8 mouse cellular contexts compared by ENCODE assay signal in genomic region chr15:96459741-96460450, GRCm38 (mm10). TPM values are rescaled to one million over a fixed set of nuclear protein-coding genes. Genes with fewer than 3 reads are reported as not detected.
DNase-seq lines count a peak whose midpoint lies in the region; ATAC-seq lines count a peak whose summit lies in the region.

No protein-coding gene starts in this region.

- peak overlapping the region; percentile 90 for H3K9ac ChIP-seq in intestine, embryonic 14.5 days (ENCODE audit: low read length)
- peak overlapping the region; percentile 97 for H3K9ac ChIP-seq in limb, embryonic 13.5 days
- H3K9ac ChIP-seq in midbrain, embryonic 13.5 days (replicated peaks), result peak overlapping the region; percentile 90

- peaks cover 36% of the 10 kb centered on the region for H3K4me1 ChIP-seq in intestine, embryonic 14.5 days (replicated peaks; ENCODE audit: control insufficient read depth, insufficient read depth, low read length)
- H3K4me1 ChIP-seq in limb, embryonic 13.5 days, result peaks cover 36% of the 10 kb centered on the region
- H3K4me1 ChIP-seq in midbrain, embryonic 13.5 days (replicated peaks), result peaks cover 27% of the 10 kb centered on the region

- H3K27me3 ChIP-seq in intestine, embryonic 14.5 days (replicated peaks; ENCODE audit: control insufficient read depth, insufficient read depth, low read length), result no peaks in the 10 kb centered on the region
- H3K27me3 ChIP-seq in limb, embryonic 13.5 days, result no peaks in the 10 kb centered on the region
- no peaks in the 10 kb centered on the region for H3K27me3 ChIP-seq in midbrain, embryonic 13.5 days

- H3K9me3 ChIP-seq in intestine, embryonic 14.5 days (ENCODE audit: control insufficient read depth, low read length), result no peaks in the 10 kb centered on the region
- no peaks in the 10 kb centered on the region for H3K9me3 ChIP-seq in limb, embryonic 13.5 days
- H3K9me3 ChIP-seq in midbrain, embryonic 13.5 days, result no peaks in the 10 kb centered on the region

- peak overlapping the region; percentile 74 for H3K4me3 ChIP-seq in intestine, embryonic 14.5 days (ENCODE audit: low read depth, low read length)
- peak overlapping the region; percentile 89 for H3K4me3 ChIP-seq in limb, embryonic 13.5 days
- peak overlapping the region; percentile 90 for H3K4me3 ChIP-seq in midbrain, embryonic 13.5 days (replicated peaks)

- ATAC-seq in intestine, embryonic 14.5 days (replicated peaks; ENCODE audit: low FRiP score, low TSS enrichment, low read depth), result peak; percentile 49
- ATAC-seq in limb, embryonic 13.5 days (ENCODE audit: low FRiP score, low read depth), result peak; percentile 13
- peak; percentile 64 for ATAC-seq in midbrain, embryonic 13.5 days

- peak; percentile 48 for DNase-seq in layer of hippocampus, adult 11-12 months (ENCODE audit: low spot score)
- DNase-seq in layer of hippocampus, adult 9-10 months (ENCODE audit: low spot score), result no peak
- peak; percentile 62 for DNase-seq in embryo, embryonic 10 days (ENCODE audit: low spot score)
- peak; percentile 76 for DNase-seq in gastrocnemius, postnatal 25 days
- peak; percentile 85 for DNase-seq in intestine, embryonic 14.5 days (ENCODE audit: low spot score)
- peak; percentile 46 for DNase-seq in spleen, adult 12 weeks (ENCODE audit: low spot score)

- peak overlapping the region; percentile 66 for H3K4me2 ChIP-seq in intestine, embryonic 14.5 days (ENCODE audit: low read length)
- peak overlapping the region; percentile 68 for H3K4me2 ChIP-seq in limb, embryonic 13.5 days (replicated peaks)
- peak overlapping the region; percentile 63 for H3K4me2 ChIP-seq in midbrain, embryonic 13.5 days (replicated peaks)

- WGBS in intestine, embryonic 14.5 days, result under 1% methylated on average over 67 of the region's 71 CpGs
- under 1% methylated on average over 49 of the region's 71 CpGs for WGBS in limb, embryonic 13.5 days
- WGBS in midbrain, embryonic 13.5 days, result under 1% methylated on average over 56 of the region's 71 CpGs

- H3K27ac ChIP-seq in intestine, embryonic 14.5 days (ENCODE audit: low read depth), result peak overlapping the region; percentile 97
- H3K27ac ChIP-seq in limb, embryonic 13.5 days, result peak overlapping the region; percentile 100
- peak overlapping the region; percentile 97 for H3K27ac ChIP-seq in midbrain, embryonic 13.5 days

- 0 out of 2 replicates have a peak, but pooled peaks cover 8% of the 10 kb centered on the region for H3K36me3 ChIP-seq in intestine, embryonic 14.5 days (ENCODE audit: control insufficient read depth, insufficient read depth, low read length)
- no peaks in the 10 kb centered on the region for H3K36me3 ChIP-seq in limb, embryonic 13.5 days
- no peaks in the 10 kb centered on the region for H3K36me3 ChIP-seq in midbrain, embryonic 13.5 days

RNA-seq across cellular contexts. Expression of gene Scaf11, which starts 0.7 kb away (rescaled TPM):
- 10 to 100 TPM; 29.2 to 33.1 TPM for total RNA-seq in gastrocnemius, postnatal 25 days (2021)
- 104 and 109 TPM in 2 replicates for polyA plus RNA-seq in intestine, embryonic 14.5 days (2014; fragmentation: Nextera tagmentation; extraction: Ambion mirVana)
- polyA plus RNA-seq in limb, embryonic 13.5 days (2015; fragmentation: Nextera tagmentation; extraction: Ambion mirVana), result 112 and 116 TPM in 2 replicates
- 56.5 and 62.5 TPM in 2 replicates for polyA plus RNA-seq in midbrain, embryonic 13.5 days (2015; fragmentation: Nextera tagmentation; extraction: Ambion mirVana)

Comparison
In these comparisons a context has a peak if more than half of its experiments do, and no peak if none do; other contexts are left out.
1. ATAC-seq: peak in every context shown above with its lines; median percentile 64 in midbrain, embryonic 13.5 days; 49 in intestine, embryonic 14.5 days; 13 in limb, embryonic 13.5 days.